Mouse (Mus musculus): ENCODE measurements around the gene Alkbh1.
"Not testable (repeated sequence)": the region's sequence is repeated elsewhere in the genome, so short reads cannot be mapped to it uniquely, and the experiment has no call there.

Gene Alkbh1

DNA sequence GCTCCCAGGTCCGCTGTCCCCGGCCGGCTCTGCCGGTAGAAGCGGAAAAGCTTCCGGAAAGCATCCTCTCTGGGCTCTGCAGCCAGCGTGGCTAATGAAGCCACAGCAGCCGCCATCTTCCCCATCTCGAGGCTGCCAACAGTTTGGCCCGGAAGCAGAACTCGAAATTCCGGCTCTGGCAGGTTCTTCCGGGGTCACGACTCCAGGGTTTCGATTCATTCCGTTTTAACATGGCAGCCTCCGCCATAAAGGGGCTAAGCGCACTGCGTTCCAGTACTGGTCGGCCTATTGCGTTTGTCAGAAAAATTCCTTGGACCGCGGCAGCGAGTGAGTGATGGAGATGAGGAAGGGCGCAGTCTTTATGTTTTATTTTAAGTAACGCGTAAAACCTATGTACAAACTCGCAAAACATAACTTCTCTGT lies at the start of gene Alkbh1, which contains the start of gene Slirp:
Gene Alkbh1, minus strand, starts transcription at position 318 of the 423 bp plus-strand sequence.
Gene Slirp, plus strand, starts transcription at position 197 of the 423 bp plus-strand sequence.
- peak; percentile 91 for DNase-seq (ENCODE audit: low read depth, low spot score)

DNA sequence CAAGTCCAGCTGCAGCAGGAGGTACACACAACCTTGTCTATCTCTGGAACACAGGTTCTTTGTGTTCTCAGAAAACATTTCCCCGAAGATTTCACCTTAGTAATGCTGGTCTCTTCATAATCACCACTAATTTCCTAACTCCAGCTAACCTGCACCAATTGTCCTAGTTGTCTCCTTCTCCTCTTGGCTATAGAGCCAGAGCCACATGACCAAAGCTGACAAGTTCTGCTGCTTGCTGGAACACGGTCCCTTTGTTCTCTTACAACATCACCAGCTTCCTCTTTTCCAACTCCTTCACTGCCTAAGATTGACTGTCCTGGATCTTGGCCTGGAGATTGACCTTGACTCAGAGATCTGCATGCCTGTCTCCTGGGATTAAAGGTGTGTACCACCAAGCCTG lies 44.9 kb upstream of the Alkbh1 start:
- DNase-seq (ENCODE audit: low read depth, low spot score): not testable (repeated sequence)

DNA sequence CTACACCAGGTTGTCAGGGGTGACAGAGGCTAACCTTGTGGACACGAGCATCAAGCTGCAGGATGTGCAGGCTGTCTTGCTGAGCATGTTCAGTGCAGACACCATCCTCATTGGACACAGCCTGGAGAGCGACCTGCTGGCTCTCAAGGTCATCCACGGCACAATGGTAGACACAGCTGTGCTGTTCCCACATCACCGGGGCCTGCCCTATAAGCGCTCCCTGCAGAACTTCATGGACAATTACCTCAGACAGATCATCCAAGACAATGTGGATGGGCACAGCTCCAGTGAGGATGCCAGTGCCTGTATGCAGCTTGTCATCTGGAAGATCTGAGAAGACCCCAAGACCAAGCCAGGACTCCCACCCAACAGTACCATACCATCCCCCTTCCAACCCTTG lies 38.7 kb upstream of the Alkbh1 start:
- not testable (repeated sequence) for DNase-seq (ENCODE audit: low read depth, low spot score)

- no peak for DNase-seq (ENCODE audit: low read depth, low spot score)
Observed at GRCm38 (mm10) chr12:87474756-87475155, 30.9 kb upstream of the Alkbh1 start.

DNA sequence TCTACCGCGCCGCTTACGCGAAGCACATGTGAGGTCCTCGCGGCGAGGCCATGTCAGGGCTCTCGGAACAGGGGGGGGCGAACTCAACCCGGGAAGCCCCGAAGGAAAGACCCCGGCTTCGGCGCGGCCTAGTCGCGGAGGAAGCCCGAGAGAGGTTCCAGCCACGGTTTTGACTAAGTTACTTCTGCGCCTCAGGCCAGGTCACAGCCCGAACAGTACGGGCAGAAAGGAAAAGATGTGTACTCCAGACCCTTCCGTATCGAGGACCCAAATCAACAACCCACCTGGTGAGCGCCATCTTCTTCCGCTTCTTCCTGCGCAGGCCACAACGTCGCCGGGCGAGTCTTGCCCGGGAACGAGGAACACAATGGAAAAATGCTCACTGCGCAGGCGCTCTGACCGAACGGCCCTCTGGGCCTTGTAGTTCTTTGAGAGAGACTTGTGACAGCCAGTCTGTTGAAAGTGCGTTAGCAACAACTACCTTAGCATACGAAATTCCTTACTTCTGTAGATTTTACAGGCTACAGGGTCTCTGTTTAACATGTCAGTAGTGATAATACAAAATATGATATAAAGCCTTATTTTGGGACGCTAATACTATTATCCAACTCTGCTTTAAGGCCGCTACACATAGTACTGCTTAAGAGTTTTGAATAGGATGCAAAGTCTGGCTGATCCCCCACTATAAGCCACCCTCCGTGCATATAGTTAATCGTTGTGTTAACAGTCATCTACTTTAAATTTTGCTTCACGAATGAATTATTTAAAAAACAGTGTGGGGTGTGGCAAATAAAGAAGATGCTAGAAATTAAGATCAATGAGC lies 28.4 kb upstream of the Alkbh1 start, which contains the start of gene Snw1:
Gene Snw1, minus strand, starts transcription at position 311 of the 823 bp plus-strand sequence.
- peak; percentile 96 for DNase-seq (ENCODE audit: low read depth, low spot score)

- peak; percentile 64 for DNase-seq (ENCODE audit: low read depth, low spot score)
Observed at GRCm38 (mm10) chr12:87471421-87471963, 27.7 kb upstream of the Alkbh1 start.

DNA sequence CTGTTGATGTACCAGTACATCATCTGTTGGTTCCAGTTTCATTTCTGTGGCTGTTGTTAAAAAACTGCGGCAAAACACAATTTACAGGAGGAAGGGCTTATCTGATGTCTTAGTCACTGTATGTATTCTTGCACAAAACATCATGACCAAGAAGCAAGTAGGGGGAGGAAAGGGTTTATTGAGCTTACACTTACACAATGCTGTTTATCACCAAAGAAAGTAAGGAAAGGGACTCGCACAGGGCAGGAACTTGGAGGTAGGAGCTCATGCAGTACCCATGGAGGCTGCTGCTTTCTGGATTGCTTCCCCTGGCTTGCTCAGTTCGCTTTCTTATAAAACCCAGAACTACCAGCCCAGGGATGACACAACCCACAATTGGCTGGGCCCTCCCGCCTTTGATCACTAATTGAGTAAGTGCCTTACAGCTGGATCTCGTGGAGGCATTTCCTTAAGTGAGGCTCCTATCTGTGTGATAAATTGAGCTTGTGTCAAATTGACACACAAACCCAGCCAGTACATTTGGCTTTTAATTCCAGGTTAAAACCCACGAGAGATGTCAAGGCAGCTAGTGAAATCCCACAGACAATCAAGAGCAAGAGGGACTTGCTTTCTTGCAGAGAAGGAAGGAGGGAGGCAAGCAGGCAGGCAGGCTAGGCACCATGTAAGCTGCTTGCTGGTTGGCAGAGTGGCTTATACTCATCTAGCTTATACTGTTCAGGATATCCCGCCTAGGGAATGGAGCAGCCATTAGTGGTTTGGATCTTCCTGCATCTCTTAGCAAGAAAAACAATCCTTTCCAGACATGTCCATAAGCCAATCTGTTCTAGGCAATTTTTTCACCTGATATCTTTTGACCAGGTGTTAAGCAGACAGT lies 26.7 kb upstream of the Alkbh1 start:
- DNase-seq (ENCODE audit: low read depth, low spot score): no peak

DNA sequence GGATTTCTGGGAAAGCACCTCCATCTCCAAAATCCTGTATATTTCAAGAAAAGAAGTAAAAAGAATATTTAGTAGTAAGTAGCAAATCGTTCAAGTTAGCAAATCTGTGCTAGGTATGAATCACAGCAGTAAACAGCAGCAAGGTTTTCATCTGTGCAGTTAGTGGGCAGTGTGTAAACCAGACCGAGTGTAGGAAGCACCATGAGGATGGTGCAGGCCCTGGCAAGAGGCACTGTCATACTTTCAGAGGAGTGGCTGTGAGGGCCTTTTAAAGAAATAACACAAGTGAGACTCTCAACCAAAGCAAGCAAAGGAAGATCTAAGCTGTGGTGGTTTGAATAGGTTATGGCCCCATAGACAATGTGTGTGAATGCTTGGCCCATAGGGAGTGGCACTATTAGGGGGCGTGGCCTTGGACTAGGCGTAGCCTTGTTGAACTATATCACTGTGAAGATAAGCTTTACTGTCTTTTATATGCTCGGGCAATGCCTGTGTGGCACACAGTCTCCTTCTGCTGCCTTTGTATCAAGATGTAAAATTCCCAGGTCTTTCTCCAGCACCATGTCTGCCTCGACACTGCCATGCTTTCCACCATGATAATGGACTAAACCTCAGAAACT lies 21.0 kb upstream of the Alkbh1 start:
- no peak for DNase-seq (ENCODE audit: low read depth, low spot score)

DNA sequence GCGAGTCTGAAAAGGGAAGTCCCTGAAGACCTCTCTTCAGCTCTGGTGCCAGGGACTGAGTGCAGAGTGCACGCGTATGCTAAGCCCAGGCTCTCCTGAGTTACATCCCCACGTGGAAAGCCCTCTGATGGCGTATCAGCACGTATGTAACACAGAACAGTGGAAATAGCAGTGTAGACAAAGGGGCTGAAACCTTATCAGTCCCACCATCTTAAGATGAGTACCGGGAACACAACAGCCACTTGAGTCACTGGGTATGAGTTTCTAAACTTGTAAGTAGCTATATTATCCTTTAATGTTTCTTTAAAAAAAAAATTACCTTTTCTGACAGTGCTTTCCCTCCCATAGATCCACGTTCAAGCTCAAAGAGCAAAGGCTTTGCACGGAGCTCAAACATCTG lies 5.6 kb upstream of the Alkbh1 start:
- DNase-seq (ENCODE audit: low read depth, low spot score): no peak

DNA sequence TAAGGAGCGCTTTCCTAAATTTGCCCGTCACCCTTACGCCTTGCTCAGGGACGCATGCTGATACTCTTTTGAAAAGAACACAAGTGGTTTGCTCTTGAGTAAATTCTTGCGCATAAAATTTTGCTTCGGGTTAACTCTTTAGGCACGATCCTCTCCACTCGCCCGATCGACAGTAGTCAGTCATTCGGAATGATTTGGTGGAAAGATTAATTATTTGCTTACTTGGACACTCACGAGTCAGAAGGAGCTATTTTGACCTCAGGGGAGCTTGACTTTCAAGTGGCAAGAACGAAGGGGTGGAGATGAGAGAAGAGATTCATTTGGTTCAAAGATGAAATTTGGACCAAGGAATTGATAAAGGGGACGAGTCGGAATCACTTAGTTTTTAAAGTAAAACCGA lies 394 bp upstream of the Alkbh1 start:
- DNase-seq (ENCODE audit: low read depth, low spot score): no peak

DNA sequence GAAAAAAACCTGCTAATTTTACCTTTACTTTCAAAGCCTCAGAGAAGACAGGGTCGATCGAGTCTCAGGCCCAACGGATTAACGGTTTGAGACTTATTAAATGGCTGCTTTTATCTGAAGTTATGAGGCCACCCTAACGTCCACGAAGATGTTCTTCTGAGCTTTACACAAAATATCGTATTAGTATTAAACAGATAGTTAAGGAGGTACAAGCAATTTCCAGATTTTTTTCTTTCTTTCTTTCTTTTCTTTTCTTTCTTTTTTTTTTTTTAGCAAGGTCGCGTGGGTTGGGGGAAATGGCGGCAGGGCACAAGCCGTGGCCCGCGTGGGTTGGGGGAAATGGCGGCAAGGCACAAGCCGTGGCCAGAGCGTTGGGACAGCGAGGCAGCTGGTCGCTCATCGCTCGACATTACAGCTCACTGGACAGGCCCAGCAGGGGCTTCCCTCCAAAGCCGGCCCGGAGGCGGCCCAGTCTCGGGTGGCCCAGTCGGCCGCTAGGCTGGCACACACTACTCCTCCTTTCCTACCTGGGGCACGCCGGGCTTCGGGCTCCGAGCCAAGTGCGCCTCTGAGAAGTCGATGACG lies 610 bp downstream of the Alkbh1 start:
- no peak for DNase-seq (ENCODE audit: low read depth, low spot score)

DNA sequence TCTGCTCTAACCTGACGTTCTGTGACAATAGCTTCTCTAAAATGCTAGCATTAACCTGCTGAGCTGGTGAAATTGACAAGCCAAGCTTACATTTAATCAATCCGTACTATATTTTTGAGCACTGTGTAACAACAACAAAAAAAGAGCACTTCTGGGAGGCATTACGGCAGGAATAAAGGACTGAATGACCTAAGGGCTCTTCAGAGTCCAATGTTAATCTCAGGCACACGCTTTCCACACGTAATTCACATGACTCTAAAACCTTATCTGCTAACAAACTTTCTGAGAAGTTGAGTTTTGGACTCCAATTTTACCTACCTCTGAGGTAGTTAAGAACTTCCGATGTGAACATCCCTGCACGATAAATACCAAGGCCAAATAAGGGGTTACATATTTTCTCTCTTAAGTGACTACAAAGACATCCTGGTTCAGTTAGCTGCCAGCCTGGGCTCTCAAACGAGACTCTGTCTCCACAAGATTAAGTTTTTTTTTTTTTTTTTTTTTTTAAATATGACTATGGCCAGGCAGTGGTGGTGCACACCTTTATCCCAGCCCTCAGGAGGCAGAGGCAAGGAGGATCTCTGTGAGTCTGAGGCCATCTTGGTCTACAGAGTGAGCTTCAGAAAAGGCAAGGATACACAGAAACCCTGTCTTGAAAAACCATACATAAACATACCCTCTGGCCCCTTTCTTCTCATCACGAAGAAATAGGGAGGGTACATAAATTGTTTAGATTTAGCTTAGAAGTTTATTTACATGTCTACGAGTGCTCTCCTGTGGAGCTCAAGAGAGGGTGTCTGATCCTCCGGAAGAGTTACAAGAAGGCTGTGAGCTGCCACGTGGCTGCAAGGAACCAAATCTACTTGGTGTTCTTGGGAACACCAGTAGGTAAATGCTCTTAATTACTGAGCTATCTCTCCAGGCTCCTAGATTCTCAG lies 1.4 kb downstream of the Alkbh1 start:
- no peak for DNase-seq (ENCODE audit: low read depth, low spot score)

DNA sequence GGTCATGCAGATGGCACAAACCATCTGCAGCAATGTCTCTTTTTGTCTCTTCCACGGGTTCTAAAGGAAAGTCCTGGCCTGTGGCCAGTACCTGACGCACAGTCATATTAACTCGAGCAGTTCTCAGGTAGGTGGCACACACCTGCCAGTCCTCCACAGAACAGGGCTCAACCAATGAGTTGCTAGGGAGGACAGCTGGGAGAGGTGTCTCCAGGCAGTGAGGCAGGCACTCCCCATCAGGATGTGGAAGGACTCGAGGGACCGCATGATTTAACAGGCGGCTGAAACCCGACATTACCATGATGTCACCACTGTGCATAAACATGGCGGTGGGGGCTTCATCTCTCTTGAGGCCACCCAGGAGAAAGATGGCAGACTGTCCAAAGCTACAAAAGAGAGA lies 14.9 kb downstream of the Alkbh1 start:
- DNase-seq (ENCODE audit: low read depth, low spot score): no peak

GRCm38 (mm10) chr12:87428295-87428694 lies 15.5 kb downstream of the Alkbh1 start:
- no peak for DNase-seq (ENCODE audit: low read depth, low spot score)

GRCm38 (mm10) chr12:87426354-87427031 lies 17.3 kb downstream of the Alkbh1 start:
- DNase-seq (ENCODE audit: low read depth, low spot score): no peak

DNA sequence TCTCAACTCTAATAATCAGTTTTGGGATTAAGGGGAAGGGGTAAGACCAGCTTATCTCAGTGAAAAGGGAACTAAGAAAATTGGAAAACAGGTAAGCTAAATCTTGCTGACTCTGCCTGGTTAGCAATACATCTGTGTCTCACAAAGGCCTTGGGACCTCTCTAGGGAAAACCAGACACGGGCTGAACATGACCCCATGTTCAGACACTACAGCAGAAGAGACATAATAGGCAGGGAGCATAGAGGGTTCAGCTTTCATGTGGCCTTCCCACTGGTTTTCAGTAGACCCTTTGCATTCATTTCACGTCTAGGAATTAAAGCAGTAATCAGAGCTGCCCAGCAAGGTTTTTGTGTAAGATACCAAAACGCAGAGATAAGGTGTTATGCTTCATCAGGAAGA lies 19.3 kb downstream of the Alkbh1 start:
- no peak for DNase-seq (ENCODE audit: low read depth, low spot score)

DNA sequence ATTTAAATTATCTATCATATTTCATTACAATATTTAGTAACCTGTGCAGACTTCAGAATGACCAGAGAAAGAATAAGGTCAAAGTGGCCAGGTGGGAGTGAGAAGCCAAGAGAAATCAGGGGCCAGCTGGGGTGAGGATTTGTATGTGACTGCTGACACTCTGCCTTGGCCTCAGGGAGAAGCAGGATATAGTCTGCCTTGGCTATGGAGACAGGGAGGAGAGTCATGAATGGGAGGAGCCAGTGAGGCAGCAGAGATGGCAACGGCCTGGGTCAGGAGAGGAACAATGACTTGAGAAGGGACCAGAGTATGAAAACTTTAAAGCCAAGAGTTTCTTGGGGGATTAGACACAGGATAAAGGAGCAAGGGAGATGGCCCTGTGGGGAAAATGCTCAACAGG lies 20.1 kb downstream of the Alkbh1 start:
- DNase-seq (ENCODE audit: low read depth, low spot score): no peak

- no peak for DNase-seq (ENCODE audit: low read depth, low spot score)
Observed at GRCm38 (mm10) chr12:87421708-87422507, 21.9 kb downstream of the Alkbh1 start.

- DNase-seq (ENCODE audit: low read depth, low spot score): no peak
Observed at GRCm38 (mm10) chr12:87419974-87420485, 23.8 kb downstream of the Alkbh1 start.

All from telencephalon, adult 2 months (tissue).